Mouse (Mus musculus) midbrain, postnatal 0 days (tissue): Measurements from ENCODE around the gene Daam1. TPM values are rescaled to one million over a fixed set of nuclear protein-coding genes. Genes with fewer than 3 reads are reported as not detected.

Experiments used
- ATAC-seq: fragments of 200-750 bp; cut with Nextera tagmentation; 2 replicates; pipeline ENCODE4 v1.8.0; 2017; ENCODE audit warnings: moderate number of reproducible peaks, mild to moderate bottlenecking, moderate TSS enrichment, moderate library complexity; ENCODE audit not compliant: low FRiP score
- DNase-seq: peaks from one replicate; pipeline ENCODE4 v3.0.0-alpha.2; 2015; ENCODE audit warnings: low spot score
- H3K27ac ChIP-seq: fragments of 300-500 bp; sonication (generic); 2 replicates; pipeline ENCODE4 v1.5.1; 2014; ENCODE audit warnings: low read depth, mild to moderate bottlenecking, low read length, mixed read lengths
- H3K27me3 ChIP-seq: fragments of 300-500 bp; sonication (generic); 2 replicates; pipeline ENCODE4 v1.6.1; 2014; ENCODE audit warnings: low read length, control low read depth, mixed read lengths; ENCODE audit not compliant: insufficient read depth
- H3K36me3 ChIP-seq: fragments of 300-500 bp; sonication (generic); 2 replicates; pipeline ENCODE4 v1.6.1; 2014; ENCODE audit warnings: low read length, control low read depth, mixed read lengths; ENCODE audit not compliant: insufficient read depth
- H3K4me1 ChIP-seq: fragments of 300-500 bp; sonication (generic); 2 replicates; pipeline ENCODE4 v1.6.1; 2014; ENCODE audit warnings: mild to moderate bottlenecking, control low read depth, antibody characterized with exemption, low read length, mixed read lengths; ENCODE audit not compliant: insufficient read depth
- H3K4me2 ChIP-seq: fragments of 300-500 bp; sonication (generic); 2 replicates; pipeline ENCODE4 v1.6.1; 2014; ENCODE audit warnings: low read depth, mild to moderate bottlenecking, low read length, mixed read lengths; ENCODE audit not compliant: poor library complexity, severe bottlenecking
- H3K4me3 ChIP-seq: fragments of 300-500 bp; sonication (generic); 2 replicates; pipeline ENCODE4 v1.5.1; 2014; ENCODE audit warnings: low read depth, mild to moderate bottlenecking, low read length, moderate library complexity
- H3K9ac ChIP-seq: fragments of 300-500 bp; sonication (generic); replicated peaks from 2 replicates; pipeline ENCODE4 v1.6.1; 2014; ENCODE audit warnings: mild to moderate bottlenecking, low read length, moderate library complexity, mixed read lengths; ENCODE audit not compliant: poor library complexity, severe bottlenecking
- H3K9me3 ChIP-seq: fragments of 300-500 bp; sonication (generic); 2 replicates; pipeline ENCODE4 v1.6.1; 2016; ENCODE audit warnings: low read length, control low read depth
- CTCF ChIP-seq: IDR thresholded peaks from 2 replicates; pipeline ENCODE4 v1.5.1; 2016; ENCODE audit warnings: antibody characterized with exemption, mild to moderate bottlenecking
- WGBS: fragments of 180-500 bp; shearing (Covaris S2); extraction: QIAGEN DNeasy Blood & Tissue Kit; methylation state at CpG from one replicate; pipeline ENCODE4 v1.1.7; 2014; 5-methylcytosine and 5-hydroxymethylcytosine counted together
- polyA plus RNA-seq: library from polyadenylated mRNA; unstranded; fragments of >200 nt; fragmentation: Nextera tagmentation; extraction: Ambion mirVana; gene quantifications from 2 replicates; pipeline ENCODE4 v1.2.1, GENCODE M21; 2015
- total RNA-seq: library from RNA; depleted of rRNA; stranded (reverse); fragments of >200 nt; gene quantifications from 2 replicates; pipeline ENCODE4 v1.2.3, GENCODE M21; 2014

Gene Daam1
- total and polyA plus RNA-seq, 2 experiments from 2014 or later = 27.3 to 86.0 TPM

DNA sequence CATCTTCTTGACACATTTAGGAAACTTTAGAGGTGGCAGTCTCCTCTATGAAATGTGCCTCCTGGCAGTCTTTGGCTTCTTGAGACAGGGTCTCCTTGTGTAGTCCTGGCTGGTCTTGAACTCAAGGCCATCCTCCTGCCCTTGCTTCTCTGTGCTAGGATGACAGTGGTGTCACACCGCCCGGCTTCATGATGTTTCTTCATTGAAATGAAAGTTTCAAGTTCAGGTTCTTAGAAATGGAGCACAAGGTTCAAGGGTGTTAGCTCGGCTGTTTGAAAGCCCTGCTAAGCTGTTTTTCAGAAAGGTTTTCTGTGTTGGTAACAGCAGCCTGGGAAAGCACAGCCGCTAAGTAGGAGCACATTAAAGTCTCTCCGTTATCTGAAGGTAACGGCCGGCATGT lies 18.2 kb downstream of the Daam1 start:
- no peak overlapping the region for H3K4me2 ChIP-seq
- WGBS = 92% methylated on average over 7 of the region's 7 CpGs
- ATAC-seq = no peak
- H3K4me1 ChIP-seq = no peaks in the 10 kb centered on the region
- no peaks in the 10 kb centered on the region for H3K27me3 ChIP-seq
- no peaks in the 10 kb centered on the region for H3K9me3 ChIP-seq
- no peaks in the 10 kb centered on the region; the same call in 1 of the 2 replicates for H3K36me3 ChIP-seq
- H3K4me3 ChIP-seq = no peak overlapping the region
- TF ChIP-seq CTCF = no peak
- DNase-seq = no peak
- no peak overlapping the region for H3K27ac ChIP-seq
- H3K9ac ChIP-seq = no peak overlapping the region

DNA sequence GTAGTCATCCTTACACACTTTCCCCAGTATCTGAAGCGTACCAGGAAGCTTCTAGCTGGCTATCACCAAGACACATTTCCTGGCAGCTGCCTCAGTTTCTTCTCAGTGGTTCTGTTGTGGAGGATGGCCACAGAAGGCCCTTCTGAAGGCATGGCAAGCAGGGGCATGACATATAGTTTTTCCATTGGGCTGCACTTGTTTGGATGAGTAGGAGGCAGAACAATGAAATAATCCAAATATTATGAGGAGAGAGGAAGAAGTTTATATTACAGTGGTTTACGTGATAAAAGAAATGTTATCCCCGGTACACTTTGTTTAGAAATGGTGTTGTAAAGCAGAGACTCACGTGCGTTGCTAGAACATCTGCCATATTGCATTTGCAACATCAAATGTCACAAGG lies 19.3 kb downstream of the Daam1 start:
- Histone ChIP-seq H3K36me3 (no peaks in the 10 kb centered on the region), H3K4me3 (no peak overlapping the region), H3K9ac (no peak overlapping the region), H3K4me1 (peaks cover under 1% of the 10 kb centered on the region; the same call in 1 of the 2 replicates), H3K27ac (no peak overlapping the region), H3K4me2 (no peak overlapping the region), H3K27me3 (no peaks in the 10 kb centered on the region), H3K9me3 (no peaks in the 10 kb centered on the region)
- no peak for ATAC-seq
- 89% methylated on average over 5 of the region's 5 CpGs for WGBS
- TF ChIP-seq CTCF = no peak
- no peak for DNase-seq

DNA sequence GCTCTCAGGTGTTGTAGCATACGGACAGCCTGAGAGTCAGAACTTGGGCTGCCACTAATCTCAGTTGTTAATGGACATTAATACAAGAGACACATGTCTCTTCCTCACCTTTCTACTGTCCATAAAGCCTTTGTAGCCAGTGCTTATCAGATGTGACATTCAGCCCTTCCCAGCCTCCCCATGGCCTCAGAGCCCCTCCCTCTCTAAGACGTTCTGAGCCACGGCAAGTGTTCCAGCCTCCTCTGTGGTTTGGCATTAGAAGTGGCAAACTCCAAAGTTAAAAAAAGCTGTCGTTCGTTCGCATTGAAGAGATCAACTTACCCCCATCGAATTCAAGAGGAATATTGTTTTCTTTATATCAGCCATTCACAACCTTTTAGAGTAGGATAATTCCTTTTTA lies 21.8 kb downstream of the Daam1 start:
- DNase-seq (no peak), ATAC-seq (no peak)
- no peak overlapping the region for H3K27ac ChIP-seq
- no peak for TF ChIP-seq CTCF
- H3K9ac ChIP-seq = no peak overlapping the region
- no peak overlapping the region for H3K4me3 ChIP-seq
- no peaks in the 10 kb centered on the region for H3K27me3 ChIP-seq
- 50% methylated on average over 7 of the region's 7 CpGs for WGBS
- H3K9me3 ChIP-seq = no peaks in the 10 kb centered on the region
- no peak overlapping the region for H3K4me2 ChIP-seq
- 0 out of 2 replicates have a peak, but pooled peaks cover under 1% of the 10 kb centered on the region for H3K36me3 ChIP-seq
- H3K4me1 ChIP-seq = peaks cover 10% of the 10 kb centered on the region; the same call in 1 of the 2 replicates

DNA sequence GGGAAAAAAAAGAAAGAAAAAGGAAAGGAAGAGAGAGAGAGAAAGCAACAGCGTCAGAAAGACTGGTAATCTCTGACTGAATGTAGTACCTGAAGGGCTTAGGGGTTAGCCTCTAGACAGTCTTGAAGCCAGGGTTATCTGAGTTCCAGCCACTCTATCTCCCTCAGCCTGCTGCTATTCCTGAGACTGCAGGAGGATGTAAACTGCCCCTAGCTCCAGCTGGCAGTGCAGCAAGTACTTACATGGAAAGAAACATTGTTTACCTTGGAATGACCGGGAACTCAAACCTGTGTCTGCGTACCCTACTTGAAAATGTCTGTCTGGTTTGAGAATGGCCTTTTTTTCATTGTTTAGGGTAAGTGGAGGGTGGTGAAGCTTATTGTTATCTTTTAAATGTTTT lies 22.8 kb downstream of the Daam1 start:
- no peak overlapping the region for H3K4me2 ChIP-seq
- H3K9me3 ChIP-seq = no peaks in the 10 kb centered on the region
- no peak for ATAC-seq
- WGBS = 82% methylated on average over 3 of the region's 3 CpGs
- H3K36me3 ChIP-seq = 0 out of 2 replicates have a peak, but pooled peaks cover 5% of the 10 kb centered on the region
- H3K4me1 ChIP-seq = peaks cover 10% of the 10 kb centered on the region; the same call in 1 of the 2 replicates
- no peak for TF ChIP-seq CTCF
- H3K27me3 ChIP-seq = no peaks in the 10 kb centered on the region
- no peak overlapping the region for H3K4me3 ChIP-seq
- H3K27ac ChIP-seq = no peak overlapping the region
- no peak overlapping the region for H3K9ac ChIP-seq
- DNase-seq = no peak

DNA sequence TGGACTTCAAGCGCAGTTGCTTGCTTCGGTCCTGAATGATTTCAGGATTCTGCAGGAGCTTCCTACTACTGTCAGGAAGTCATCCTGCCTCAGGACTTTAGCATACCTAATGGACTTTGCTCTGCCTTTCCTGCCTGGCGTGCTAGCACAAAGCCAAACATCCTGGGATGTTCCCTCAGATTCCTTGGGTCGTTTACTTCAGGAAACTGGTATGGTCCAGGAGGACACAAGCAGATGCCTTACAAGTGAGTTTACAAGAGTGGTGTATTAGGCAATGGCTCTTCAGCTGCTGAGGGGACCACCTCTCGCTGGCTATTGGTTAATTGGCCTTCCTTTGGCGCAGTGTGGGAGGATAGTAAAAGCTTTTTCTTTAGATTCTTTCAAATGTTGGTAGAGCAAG lies 23.3 kb downstream of the Daam1 start:
- no peak overlapping the region for H3K4me2 ChIP-seq
- no peak overlapping the region for H3K27ac ChIP-seq
- 0 out of 2 replicates have a peak, but pooled peaks cover 5% of the 10 kb centered on the region for H3K36me3 ChIP-seq
- H3K9me3 ChIP-seq = no peaks in the 10 kb centered on the region
- H3K9ac ChIP-seq = no peak overlapping the region
- ATAC-seq = no peak
- no peak overlapping the region for H3K4me3 ChIP-seq
- DNase-seq = no peak
- H3K27me3 ChIP-seq = no peaks in the 10 kb centered on the region
- no peak for TF ChIP-seq CTCF
- peaks cover 11% of the 10 kb centered on the region; the same call in 1 of the 2 replicates for H3K4me1 ChIP-seq
- 80% methylated on average over 6 of the region's 6 CpGs for WGBS

DNA sequence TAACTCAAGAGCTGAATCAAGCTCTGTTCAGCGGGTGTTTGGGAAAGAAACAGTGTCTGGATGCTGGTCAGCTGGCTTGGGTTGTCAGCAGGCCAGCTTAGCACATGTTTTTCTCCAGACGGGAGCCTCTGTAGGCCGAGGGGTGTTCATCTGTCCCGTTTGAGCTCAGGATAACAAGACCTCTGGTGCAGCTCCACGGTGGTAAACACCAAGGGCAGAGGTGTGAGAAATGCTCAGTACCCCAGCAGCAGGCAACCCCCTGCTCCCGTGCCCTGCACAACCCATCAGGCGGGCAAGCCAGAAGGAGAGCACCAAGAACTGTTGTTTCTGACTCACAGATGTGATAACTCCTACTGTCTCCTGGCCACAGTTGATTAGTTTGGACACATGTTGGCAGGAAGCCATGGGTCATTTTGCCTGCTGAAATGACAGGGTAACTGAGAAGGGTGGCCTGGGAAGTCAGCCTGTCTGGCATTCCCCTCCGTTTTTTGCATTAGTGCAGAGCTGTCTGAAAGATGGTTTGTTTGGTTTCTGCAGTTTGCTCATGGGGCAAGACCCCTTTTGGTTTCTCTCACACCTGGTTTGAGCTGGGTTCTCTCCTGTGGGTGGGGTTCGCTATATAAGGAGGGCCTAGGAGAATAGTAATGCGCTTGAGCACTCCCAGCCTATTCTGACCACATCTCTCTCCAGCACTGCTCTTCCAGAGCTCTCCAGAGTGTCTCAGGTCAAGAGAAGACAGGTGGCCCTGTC lies 25.0 kb downstream of the Daam1 start:
- H3K27me3 ChIP-seq = no peaks in the 10 kb centered on the region
- ATAC-seq (no peak), DNase-seq (peak; percentile 76)
- H3K27ac ChIP-seq = no peak overlapping the region
- H3K36me3 ChIP-seq = 0 out of 2 replicates have a peak, but pooled peaks cover 5% of the 10 kb centered on the region
- no peak overlapping the region; the same call in 1 of the 2 replicates for H3K9ac ChIP-seq
- TF ChIP-seq CTCF = no peak
- H3K9me3 ChIP-seq = no peaks in the 10 kb centered on the region
- H3K4me2 ChIP-seq = no peak overlapping the region
- 47% methylated on average over 10 of the region's 10 CpGs for WGBS
- H3K4me3 ChIP-seq = no peak overlapping the region
- H3K4me1 ChIP-seq = peaks cover 12% of the 10 kb centered on the region; the same call in 1 of the 2 replicates
